Mouse (Mus musculus) lung, embryonic 16.5 days (tissue): ENCODE data around the gene Mctp2. TPM values are rescaled to one million over a fixed set of nuclear protein-coding genes. Genes with fewer than 3 reads are reported as not detected.

Experiments
- ATAC-seq: fragments of 200-750 bp; cut with Nextera tagmentation; 2 replicates; pipeline ENCODE4 v1.8.0; 2017; ENCODE audit warnings: low read depth, mild to moderate bottlenecking, moderate library complexity
- H3K27ac ChIP-seq: fragments of 300-500 bp; sonication (generic); 2 replicates; pipeline ENCODE4 v1.5.1; 2014; ENCODE audit warnings: mild to moderate bottlenecking, control low read depth, low read length
- H3K27me3 ChIP-seq: fragments of 300-500 bp; sonication (generic); 2 replicates; pipeline ENCODE4 v1.6.1; 2014; ENCODE audit warnings: low read depth, low read length, mixed read lengths; ENCODE audit not compliant: control insufficient read depth, insufficient read depth
- H3K36me3 ChIP-seq: fragments of 300-500 bp; sonication (generic); 2 replicates; pipeline ENCODE4 v1.6.1; 2014; ENCODE audit warnings: low read length; ENCODE audit not compliant: control insufficient read depth, insufficient read depth
- H3K4me1 ChIP-seq: fragments of 300-500 bp; sonication (generic); replicated peaks from 2 replicates; pipeline ENCODE4 v1.6.1; 2014; ENCODE audit warnings: low read length, mixed read lengths; ENCODE audit not compliant: control insufficient read depth, insufficient read depth
- H3K4me2 ChIP-seq: fragments of 300-500 bp; sonication (generic); 2 replicates; pipeline ENCODE4 v1.6.1; 2014; ENCODE audit warnings: low read depth, low read length, control low read depth
- H3K4me3 ChIP-seq: fragments of 300-500 bp; sonication (generic); 2 replicates; pipeline ENCODE4 v1.5.1; 2014; ENCODE audit warnings: mild to moderate bottlenecking, low read length, control low read depth
- H3K9ac ChIP-seq: fragments of 300-500 bp; sonication (generic); 2 replicates; pipeline ENCODE4 v1.6.1; 2014; ENCODE audit warnings: low read length, control low read depth
- H3K9me3 ChIP-seq: fragments of 300-500 bp; sonication (generic); 2 replicates; pipeline ENCODE4 v1.6.1; 2016; ENCODE audit warnings: low read length; ENCODE audit not compliant: control insufficient read depth
- WGBS: fragments of 180-500 bp; shearing (Covaris S2); extraction: QIAGEN DNeasy Blood & Tissue Kit; methylation state at CpG from one replicate; pipeline ENCODE4 v1.1.7; 2014; 5-methylcytosine and 5-hydroxymethylcytosine counted together
- polyA plus RNA-seq: library from polyadenylated mRNA; unstranded; fragments of >200 nt; fragmentation: Nextera tagmentation; extraction: Ambion mirVana; gene quantifications from 2 replicates; pipeline ENCODE4 v1.2.1, GENCODE M21; 2015

Gene Mctp2
- polyA plus RNA-seq, 1 experiment from 2014 or later: 4.6 TPM

- Histone ChIP-seq H3K4me1 (no peaks in the 10 kb centered on the region), H3K9ac (no peak overlapping the region), H3K27ac (no peak overlapping the region), H3K9me3 (no peaks in the 10 kb centered on the region), H3K4me2 (no peak overlapping the region), H3K4me3 (no peak overlapping the region), H3K36me3 (no peaks in the 10 kb centered on the region), H3K27me3 (no peaks in the 10 kb centered on the region)
- 67% methylated on average over 4 of the region's 4 CpGs for WGBS
- no peak for ATAC-seq
Observed at GRCm38 (mm10) chr7:72293784-72294538, 12.4 kb downstream of the Mctp2 start.

DNA sequence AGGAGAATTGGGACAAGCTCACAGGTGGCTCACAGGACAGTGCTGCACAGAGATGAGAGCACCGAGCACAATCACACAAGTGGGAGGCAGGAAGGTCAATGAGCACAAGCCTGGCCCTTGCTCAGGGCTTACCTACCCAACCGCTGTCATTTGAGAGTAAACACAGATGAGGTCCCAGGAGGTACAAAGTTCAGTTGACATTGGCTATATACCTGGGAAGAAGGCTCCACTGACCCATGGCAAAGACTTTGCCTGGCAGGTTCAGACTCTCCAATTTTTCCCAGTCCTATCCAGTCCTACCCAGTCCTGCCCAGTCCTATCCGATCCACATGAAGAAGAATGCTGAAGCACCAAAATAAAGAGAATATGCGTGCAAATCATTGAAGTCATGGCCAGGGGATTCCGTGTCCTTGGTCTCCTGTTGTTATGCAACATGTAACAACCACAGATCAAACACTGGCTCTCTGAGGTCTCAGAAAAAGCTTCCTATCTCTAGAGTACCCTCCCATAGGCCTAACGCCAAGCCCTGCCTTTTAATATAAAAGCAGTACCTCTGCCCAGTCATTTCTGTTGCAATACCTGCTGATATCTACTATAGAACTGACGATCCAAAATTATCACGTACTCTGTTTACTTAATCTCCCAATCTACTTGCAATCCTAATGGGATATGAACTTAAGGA lies 14.0 kb downstream of the Mctp2 start:
- H3K9ac ChIP-seq: no peak overlapping the region
- H3K4me2 ChIP-seq: no peak overlapping the region
- no peak for ATAC-seq
- H3K27ac ChIP-seq: no peak overlapping the region
- no peaks in the 10 kb centered on the region for H3K27me3 ChIP-seq
- H3K4me3 ChIP-seq: no peak overlapping the region
- WGBS: 79% methylated on average over 8 of the region's 8 CpGs
- H3K9me3 ChIP-seq: no peaks in the 10 kb centered on the region
- no peaks in the 10 kb centered on the region for H3K36me3 ChIP-seq
- H3K4me1 ChIP-seq: no peaks in the 10 kb centered on the region

DNA sequence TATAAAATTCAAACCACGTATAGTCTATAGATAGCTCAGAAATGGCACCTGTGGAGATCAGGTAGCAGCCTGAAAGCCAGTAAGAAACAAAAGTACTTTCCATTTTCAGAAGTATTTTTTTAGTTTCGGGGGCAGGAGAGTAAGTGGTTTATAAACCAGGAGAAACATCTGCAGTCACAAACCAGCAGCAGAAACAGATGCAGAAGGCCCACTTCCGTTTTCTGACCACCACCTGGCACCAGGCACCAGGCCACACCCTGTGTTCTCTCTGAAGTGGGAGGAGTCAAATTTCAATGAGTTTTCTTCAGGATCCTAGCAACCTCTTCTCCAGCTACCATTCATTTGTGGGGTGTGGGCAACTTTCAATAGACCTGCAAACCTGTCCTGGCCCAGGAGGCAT lies 25.7 kb downstream of the Mctp2 start:
- no peaks in the 10 kb centered on the region for H3K36me3 ChIP-seq
- no peak overlapping the region for H3K4me3 ChIP-seq
- whole genome bisulfite sequencing: 59% methylated on average over 3 of the region's 3 CpGs
- H3K27me3 ChIP-seq: no peaks in the 10 kb centered on the region
- no peak overlapping the region for H3K9ac ChIP-seq
- H3K4me2 ChIP-seq: no peak overlapping the region
- ATAC-seq: no peak
- H3K4me1 ChIP-seq: no peaks in the 10 kb centered on the region
- H3K9me3 ChIP-seq: no peaks in the 10 kb centered on the region
- no peak overlapping the region for H3K27ac ChIP-seq

DNA sequence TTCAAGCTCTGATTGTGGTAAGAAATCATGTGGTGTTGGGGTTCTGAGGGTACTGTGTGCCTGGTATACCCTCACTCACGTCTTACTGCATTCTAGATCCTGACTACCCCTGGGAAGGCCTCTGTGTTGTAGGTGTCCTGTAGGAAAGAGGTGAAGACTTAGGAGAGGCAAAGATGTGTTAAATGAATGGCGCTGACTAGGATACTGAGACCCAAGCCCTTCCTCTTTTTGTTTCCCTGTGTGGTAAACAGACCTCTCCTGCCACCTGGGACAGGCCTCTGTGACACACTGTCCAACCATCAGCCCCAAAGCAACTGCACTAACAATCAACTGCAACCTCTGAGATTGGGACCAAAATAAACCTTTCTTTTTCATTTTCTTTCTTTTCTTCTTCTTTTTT lies 28.0 kb downstream of the Mctp2 start:
- Histone ChIP-seq H3K9ac (no peak overlapping the region), H3K36me3 (no peaks in the 10 kb centered on the region), H3K27ac (no peak overlapping the region), H3K4me1 (no peaks in the 10 kb centered on the region), H3K4me2 (no peak overlapping the region), H3K4me3 (no peak overlapping the region), H3K9me3 (no peaks in the 10 kb centered on the region), H3K27me3 (no peaks in the 10 kb centered on the region)
- no peak for ATAC-seq
- WGBS: 84% methylated on average over 2 of the region's 2 CpGs

- Histone ChIP-seq H3K27me3 (no peaks in the 10 kb centered on the region), H3K36me3 (no peaks in the 10 kb centered on the region), H3K4me1 (no peaks in the 10 kb centered on the region), H3K4me3 (no peak overlapping the region), H3K4me2 (no peak overlapping the region), H3K27ac (no peak overlapping the region), H3K9me3 (no peaks in the 10 kb centered on the region), H3K9ac (no peak overlapping the region)
- whole genome bisulfite sequencing: 66% methylated on average over 5 of the region's 5 CpGs
- ATAC-seq: no peak
Observed at GRCm38 (mm10) chr7:72275513-72275912, 30.9 kb downstream of the Mctp2 start.

DNA sequence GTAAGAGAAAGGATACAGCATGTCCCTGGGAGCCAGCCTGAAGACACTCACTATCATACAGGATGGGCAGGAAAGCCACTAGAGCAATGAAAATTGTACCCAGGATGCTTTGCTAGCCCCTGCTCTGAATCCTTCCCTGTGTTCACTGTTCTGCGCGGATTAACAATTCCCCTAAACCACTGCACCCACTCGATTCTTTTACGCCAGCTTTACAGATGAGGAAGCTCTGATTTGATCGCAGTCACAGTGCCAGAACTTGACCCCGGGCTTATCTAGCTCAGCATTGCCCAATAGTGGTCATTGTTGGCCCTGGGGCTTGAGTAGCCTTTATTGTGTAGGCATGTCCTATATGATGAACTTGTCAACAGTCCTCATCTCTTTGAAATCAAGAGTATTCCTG lies 34.9 kb downstream of the Mctp2 start:
- WGBS: 90% methylated on average over 6 of the region's 6 CpGs
- H3K4me2 ChIP-seq: no peak overlapping the region
- H3K9me3 ChIP-seq: no peaks in the 10 kb centered on the region
- H3K27me3 ChIP-seq: no peaks in the 10 kb centered on the region
- H3K9ac ChIP-seq: no peak overlapping the region
- no peak overlapping the region for H3K27ac ChIP-seq
- no peaks in the 10 kb centered on the region for H3K36me3 ChIP-seq
- no peaks in the 10 kb centered on the region for H3K4me1 ChIP-seq
- no peak overlapping the region for H3K4me3 ChIP-seq
- no peak for ATAC-seq

DNA sequence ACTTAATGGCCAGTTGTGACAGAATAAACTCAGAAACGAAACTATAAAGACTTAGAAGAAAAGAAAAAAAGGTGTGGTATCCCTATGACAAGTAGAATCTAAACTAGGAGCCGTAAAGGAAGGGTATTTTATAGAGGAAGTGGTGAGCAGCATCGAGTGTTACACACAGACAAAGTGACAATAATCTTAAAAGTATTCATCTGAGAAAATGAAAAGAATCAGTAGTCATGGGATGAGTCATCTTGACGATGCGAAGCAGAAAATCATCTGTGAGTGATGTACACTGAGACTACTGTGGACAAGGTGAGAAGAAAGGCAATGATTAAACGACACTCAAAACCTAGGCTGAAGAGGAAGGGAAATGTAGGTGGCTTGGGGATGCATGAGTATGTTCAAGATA lies 36.4 kb downstream of the Mctp2 start:
- no peak overlapping the region for H3K4me3 ChIP-seq
- H3K4me1 ChIP-seq: no peaks in the 10 kb centered on the region
- H3K27ac ChIP-seq: no peak overlapping the region
- H3K4me2 ChIP-seq: no peak overlapping the region
- H3K9ac ChIP-seq: no peak overlapping the region
- no peak for ATAC-seq
- no peaks in the 10 kb centered on the region for H3K36me3 ChIP-seq
- H3K27me3 ChIP-seq: no peaks in the 10 kb centered on the region
- no peaks in the 10 kb centered on the region for H3K9me3 ChIP-seq
- WGBS: 71% methylated on average over 6 of the region's 6 CpGs

GRCm38 (mm10) chr7:72260766-72261655 lies 45.4 kb downstream of the Mctp2 start:
- no peaks in the 10 kb centered on the region for H3K36me3 ChIP-seq
- H3K4me3 ChIP-seq: no peak overlapping the region
- peak overlapping the region; percentile 90 for H3K27ac ChIP-seq
- peak; percentile 94 for ATAC-seq
- no peak overlapping the region for H3K4me2 ChIP-seq
- no peaks in the 10 kb centered on the region for H3K9me3 ChIP-seq
- H3K4me1 ChIP-seq: no peaks in the 10 kb centered on the region
- 48% methylated on average over 8 of the region's 8 CpGs for WGBS
- no peak overlapping the region for H3K9ac ChIP-seq
- H3K27me3 ChIP-seq: no peaks in the 10 kb centered on the region

GRCm38 (mm10) chr7:72259045-72259444 lies 47.4 kb downstream of the Mctp2 start:
- H3K4me2 ChIP-seq: no peak overlapping the region
- no peak for ATAC-seq
- no peak overlapping the region for H3K27ac ChIP-seq
- no peak overlapping the region for H3K9ac ChIP-seq
- H3K9me3 ChIP-seq: no peaks in the 10 kb centered on the region
- WGBS: 80% methylated on average over 10 of the region's 10 CpGs
- no peaks in the 10 kb centered on the region for H3K36me3 ChIP-seq
- H3K27me3 ChIP-seq: no peaks in the 10 kb centered on the region
- no peak overlapping the region for H3K4me3 ChIP-seq
- H3K4me1 ChIP-seq: no peaks in the 10 kb centered on the region
